Mouse (Mus musculus): Measurements from ENCODE around the gene Elmo1. TPM values are rescaled to one million over a fixed set of nuclear protein-coding genes. Genes with fewer than 3 reads are reported as not detected.

Elmo1 gene
- total RNA-seq, 2 experiments from 2014 or later = 27.9 to 28.3 TPM

- DNase-seq (ENCODE audit: low spot score in 2 of 2) = no peak
These were observed 28.5 kb downstream of the Elmo1 start for GRCm38 (mm10) chr13:20118909-20119308.

- no peak for DNase-seq (ENCODE audit: low spot score in 2 of 2)
These were observed 30.3 kb downstream of the Elmo1 start for GRCm38 (mm10) chr13:20120723-20121122.

GRCm38 (mm10) chr13:20121385-20122043 lies 31.1 kb downstream of the Elmo1 start:
- no peak for DNase-seq (ENCODE audit: low spot score in 2 of 2)

- no peak for DNase-seq (ENCODE audit: low spot score in 2 of 2)
These were observed 33.6 kb downstream of the Elmo1 start for GRCm38 (mm10) chr13:20123975-20124374.

GRCm38 (mm10) chr13:20124965-20125364 lies 34.6 kb downstream of the Elmo1 start:
- DNase-seq (ENCODE audit: low spot score in 2 of 2) = no peak

GRCm38 (mm10) chr13:20125845-20126244 lies 35.4 kb downstream of the Elmo1 start:
- DNase-seq (ENCODE audit: low spot score in 2 of 2) = no peak

- no peak for DNase-seq (ENCODE audit: low spot score in 2 of 2)
These were observed 37.2 kb downstream of the Elmo1 start for GRCm38 (mm10) chr13:20127553-20127952.

GRCm38 (mm10) chr13:20128097-20128496 lies 37.7 kb downstream of the Elmo1 start:
- DNase-seq (ENCODE audit: low spot score in 2 of 2) = no peak

GRCm38 (mm10) chr13:20130731-20131130 lies 40.3 kb downstream of the Elmo1 start:
- no peak for DNase-seq (ENCODE audit: low spot score in 2 of 2)

GRCm38 (mm10) chr13:20131322-20131997 lies 41.1 kb downstream of the Elmo1 start:
- no peak for DNase-seq (ENCODE audit: low spot score in 2 of 2)

- DNase-seq (ENCODE audit: low spot score in 2 of 2) = no peak
These were observed 41.6 kb downstream of the Elmo1 start for GRCm38 (mm10) chr13:20131998-20132371.

- peak in 1 of 2 experiments; percentile 28 for DNase-seq (ENCODE audit: low spot score in 2 of 2)
These were observed 43.4 kb downstream of the Elmo1 start for GRCm38 (mm10) chr13:20133602-20134394.

- DNase-seq (ENCODE audit: low spot score in 2 of 2) = no peak
These were observed 44.2 kb downstream of the Elmo1 start for GRCm38 (mm10) chr13:20134395-20135225.

GRCm38 (mm10) chr13:20136753-20137152 lies 46.4 kb downstream of the Elmo1 start:
- no peak for DNase-seq (ENCODE audit: low spot score in 2 of 2)

GRCm38 (mm10) chr13:20138466-20138865 lies 48.1 kb downstream of the Elmo1 start:
- no peak for DNase-seq (ENCODE audit: low spot score in 2 of 2)

- DNase-seq (ENCODE audit: low spot score in 2 of 2) = no peak
These were observed 48.7 kb downstream of the Elmo1 start for GRCm38 (mm10) chr13:20139060-20139459.

GRCm38 (mm10) chr13:20139825-20140665 lies 49.6 kb downstream of the Elmo1 start:
- DNase-seq (ENCODE audit: low spot score in 2 of 2) = no peak

GRCm38 (mm10) chr13:20142637-20143036 lies 52.2 kb downstream of the Elmo1 start:
- no peak for DNase-seq (ENCODE audit: low spot score in 2 of 2)

GRCm38 (mm10) chr13:20146848-20147247 lies 56.5 kb downstream of the Elmo1 start:
- DNase-seq (ENCODE audit: low spot score in 2 of 2) = no peak

GRCm38 (mm10) chr13:20147736-20148135 lies 57.3 kb downstream of the Elmo1 start:
- DNase-seq (ENCODE audit: low spot score in 2 of 2) = no peak

Measured in layer of hippocampus, postnatal 10 days (tissue).